20 mouse cellular contexts compared by ENCODE assay signal in genomic region chr4:82359110-82359509, GRCm38 (mm10).
DNase-seq lines count a peak whose midpoint lies in the region; ATAC-seq and TF ChIP-seq lines count a peak whose summit lies in the region.
"Had no signal": no experiment of that assay in that cellular context is flagged by ENCODE, and none has a peak within 500 bp of the region (broad histone marks: within the 10 kb centered on the region; RNA-seq: fewer than 3 reads in every experiment).

No protein-coding gene starts in this region.

- H3K9ac ChIP-seq in heart, adult 2 months (ENCODE audit: low read depth, low read length) = no peak overlapping the region
- H3K9ac ChIP-seq in lung, postnatal 0 days (replicated peaks; ENCODE audit: low read depth) = no peak overlapping the region
- H3K9ac ChIP-seq in neural tube, embryonic 15.5 days (replicated peaks) = no peak overlapping the region
- H3K9ac ChIP-seq: hindbrain, embryonic 12.5 days; limb, embryonic 13.5 days had no signal

- peak overlapping the region; percentile 79 for H3K27ac ChIP-seq in heart, adult 2 months
- no peak overlapping the region for H3K27ac ChIP-seq in heart, embryonic 10.5 days
- peak overlapping the region; percentile 65 for H3K27ac ChIP-seq in layer of hippocampus, adult 2 months
- H3K27ac ChIP-seq in lung, postnatal 0 days (ENCODE audit: low read length) = 0 out of 2 replicates have a peak overlapping the region, but pooled peaks have one; percentile 35
- H3K27ac ChIP-seq in neural tube, embryonic 15.5 days (replicated peaks) = no peak overlapping the region
- H3K27ac ChIP-seq: hindbrain, embryonic 12.5 days; limb, embryonic 13.5 days; midbrain, embryonic 10.5 days had no signal

- no peaks in the 10 kb centered on the region for H3K9me3 ChIP-seq in heart, embryonic 10.5 days
- no peaks in the 10 kb centered on the region for H3K9me3 ChIP-seq in lung, postnatal 0 days (ENCODE audit: low read length)
- no peaks in the 10 kb centered on the region for H3K9me3 ChIP-seq in neural tube, embryonic 15.5 days (replicated peaks)
- H3K9me3 ChIP-seq: hindbrain, embryonic 12.5 days; limb, embryonic 13.5 days; midbrain, embryonic 10.5 days had no signal

- H3K4me2 ChIP-seq in lung, postnatal 0 days (replicated peaks; ENCODE audit: low read depth, low read length) = no peak overlapping the region
- H3K4me2 ChIP-seq in neural tube, embryonic 15.5 days = no peak overlapping the region
- H3K4me2 ChIP-seq: hindbrain, embryonic 12.5 days; limb, embryonic 13.5 days had no signal

- H3K4me1 ChIP-seq in heart, adult 2 months (ENCODE audit: control insufficient read depth, insufficient read depth, low read length) = peaks cover 26% of the 10 kb centered on the region
- H3K4me1 ChIP-seq in heart, embryonic 10.5 days = peaks cover 36% of the 10 kb centered on the region
- no peaks in the 10 kb centered on the region; the same call in 1 of the 2 replicates for H3K4me1 ChIP-seq in lung, postnatal 0 days (ENCODE audit: insufficient read depth, low read depth, low read length)
- peaks cover 8% of the 10 kb centered on the region for H3K4me1 ChIP-seq in neural tube, embryonic 15.5 days
- H3K4me1 ChIP-seq: hindbrain, embryonic 12.5 days had no signal

- intact Hi-C loops in heart, adult 2 months (cut with DNase I) = loop anchor here (5.0 kb wide), 1 partner anchor 52 kb away; no protein-coding TSS in a partner anchor

- TF ChIP-seq EP300 in heart, adult 2 months (IDR thresholded peaks at IDR 0.05; ENCODE audit: insufficient read depth, low read depth, low read length) = no peak
- TF ChIP-seq EP300 in lung, postnatal 0 days (IDR thresholded peaks at IDR 0.05) = peak; percentile 99

- no peak for TF ChIP-seq POLR2A in heart, adult 2 months (IDR thresholded peaks at IDR 0.05; ENCODE audit: insufficient read depth, low read depth, low read length)

- H3K4me3 ChIP-seq in heart, adult 2 months = no peak overlapping the region
- H3K4me3 ChIP-seq in heart, embryonic 10.5 days = no peak overlapping the region
- no peak overlapping the region for H3K4me3 ChIP-seq in layer of hippocampus, adult 2 months
- no peak overlapping the region for H3K4me3 ChIP-seq in lung, postnatal 0 days (ENCODE audit: low read depth, low read length)
- no peak overlapping the region for H3K4me3 ChIP-seq in neural tube, embryonic 15.5 days (replicated peaks)
- H3K4me3 ChIP-seq: hindbrain, embryonic 12.5 days; limb, embryonic 13.5 days; midbrain, embryonic 10.5 days had no signal

- peaks cover 38% of the 10 kb centered on the region for H3K36me3 ChIP-seq in heart, adult 2 months (ENCODE audit: control insufficient read depth, insufficient read depth, low read length)
- peaks cover 7% of the 10 kb centered on the region; the same call in 1 of the 2 replicates for H3K36me3 ChIP-seq in heart, embryonic 10.5 days
- no peaks in the 10 kb centered on the region for H3K36me3 ChIP-seq in lung, postnatal 0 days (ENCODE audit: insufficient read depth, low read length)
- no peaks in the 10 kb centered on the region for H3K36me3 ChIP-seq in neural tube, embryonic 15.5 days
- H3K36me3 ChIP-seq: midbrain, embryonic 10.5 days had no signal

- TF ChIP-seq CTCF in heart, adult 2 months (IDR thresholded peaks at IDR 0.05) = no peak
- TF ChIP-seq CTCF in layer of hippocampus, adult 2 months (conservative IDR thresholded peaks at IDR 0.05) = no peak
- no peak for TF ChIP-seq CTCF in lung, postnatal 0 days (IDR thresholded peaks at IDR 0.05)

- DNase-seq in heart, adult 2 months = peak in 1 of 2 experiments; percentile 28
- DNase-seq in heart, embryonic 10.5 days (ENCODE audit: low spot score) = no peak
- DNase-seq in layer of hippocampus, adult 2 months (ENCODE audit: low spot score in 2 of 2) = no peak
- no peak for DNase-seq in layer of hippocampus, adult 8-10 months (ENCODE audit: low spot score in 2 of 2)
- DNase-seq in 416B (ENCODE audit: low read depth) = peak; percentile 93
- DNase-seq in lung, postnatal 0 days (ENCODE audit: low spot score) = peak; percentile 69
- DNase-seq in cerebellum, postnatal 25 days = no peak
- DNase-seq: adrenal gland, postnatal 25 days; cerebellum, adult 11-12 months; cerebellum, postnatal 36 days; kidney, adult 8-10 months; kidney, postnatal 25 days; layer of hippocampus, adult 9-11 months; right cerebral cortex, adult 18-20 months; thymus, postnatal 14 days had no signal

- peak; percentile 77 for ATAC-seq in lung, postnatal 0 days
- ATAC-seq in neural tube, embryonic 15.5 days (ENCODE audit: low FRiP score) = no peak

- H3K79me2 ChIP-seq in heart, adult 2 months (replicated peaks; ENCODE audit: control insufficient read depth, insufficient read depth, low read length) = peaks cover 6% of the 10 kb centered on the region

- 54% methylated on average over 3 of the region's 3 CpGs for WGBS in heart, adult 2 months
- 73% methylated on average over 3 of the region's 3 CpGs for WGBS in heart, embryonic 10.5 days
- WGBS in lung, postnatal 0 days = 53% methylated on average over 3 of the region's 3 CpGs
- WGBS in neural tube, embryonic 15.5 days = 94% methylated on average over 3 of the region's 3 CpGs

- H3K27me3 ChIP-seq in heart, adult 2 months (ENCODE audit: control insufficient read depth, insufficient read depth, low read length) = no peaks in the 10 kb centered on the region
- H3K27me3 ChIP-seq in heart, embryonic 10.5 days (ENCODE audit: insufficient read depth, poor library complexity, severe bottlenecking) = no peaks in the 10 kb centered on the region
- H3K27me3 ChIP-seq in lung, postnatal 0 days (replicated peaks; ENCODE audit: insufficient read depth, low read length) = no peaks in the 10 kb centered on the region
- no peaks in the 10 kb centered on the region for H3K27me3 ChIP-seq in neural tube, embryonic 15.5 days (replicated peaks)
- H3K27me3 ChIP-seq: CH12.LX; hindbrain, embryonic 12.5 days; limb, embryonic 13.5 days had no signal

Comparison
In these comparisons a context has a peak if more than half of its experiments do, and no peak if none do; other contexts are left out.
1. H3K27ac ChIP-seq: peak in heart, adult 2 months (single experiment), layer of hippocampus, adult 2 months (single experiment) and lung, postnatal 0 days (single experiment); none in heart, embryonic 10.5 days (single experiment) and neural tube, embryonic 15.5 days (single experiment).
2. DNase-seq: peak in 416B (single experiment) and lung, postnatal 0 days (single experiment); none in heart, embryonic 10.5 days (single experiment), layer of hippocampus, adult 2 months (0 of 2), layer of hippocampus, adult 8-10 months (0 of 2) and cerebellum, postnatal 25 days (0 of 2).